Mouse (Mus musculus): ENCODE measurements around the gene Olfr487.
"Not testable (repeated sequence)": the region's sequence is repeated elsewhere in the genome, so short reads cannot be mapped to it uniquely, and the experiment has no call there.

The Olfr487 gene

GRCm38 (mm10) chr7:108214536-108214935, at the start of gene Olfr487:
Olfr487 (minus strand) TSS chr7:108214636.
- DNase-seq (ENCODE audit: low read depth, low spot score): not testable (repeated sequence)

GRCm38 (mm10) chr7:108258247-108258646, 43.8 kb upstream of the Olfr487 start, which contains the start of gene Olfr488:
Olfr488 (minus strand) TSS chr7:108258347.
- no peak for DNase-seq (ENCODE audit: low read depth, low spot score)

GRCm38 (mm10) chr7:108233551-108233950, 19.1 kb upstream of the Olfr487 start:
- DNase-seq (ENCODE audit: low read depth, low spot score): peak; percentile 61

- peak; percentile 90 for DNase-seq (ENCODE audit: low read depth, low spot score)
These were observed 17.5 kb downstream of the Olfr487 start for GRCm38 (mm10) chr7:108196938-108197337.

- peak; percentile 93 for DNase-seq (ENCODE audit: low read depth, low spot score)
These were observed 18.1 kb downstream of the Olfr487 start for GRCm38 (mm10) chr7:108196337-108196736.

- DNase-seq (ENCODE audit: low read depth, low spot score): not testable (repeated sequence)
These were observed 21.7 kb downstream of the Olfr487 start for GRCm38 (mm10) chr7:108192714-108193113.

- DNase-seq (ENCODE audit: low read depth, low spot score): peak; percentile 47
These were observed 23.2 kb downstream of the Olfr487 start for GRCm38 (mm10) chr7:108191196-108191595.

GRCm38 (mm10) chr7:108185237-108185636, 29.2 kb downstream of the Olfr487 start:
- DNase-seq (ENCODE audit: low read depth, low spot score): peak; percentile 80

GRCm38 (mm10) chr7:108184401-108184800, 30.0 kb downstream of the Olfr487 start:
- DNase-seq (ENCODE audit: low read depth, low spot score): peak; percentile 68

- DNase-seq (ENCODE audit: low read depth, low spot score): not testable (repeated sequence)
These were observed 41.8 kb downstream of the Olfr487 start, which contains the start of gene Olfr486 for GRCm38 (mm10) chr7:108172642-108173041. Olfr486 (minus strand) TSS chr7:108172742.

GRCm38 (mm10) chr7:108159771-108160170, 54.7 kb downstream of the Olfr487 start, which contains the start of gene Olfr485:
Olfr485 (minus strand) TSS chr7:108159871.
- no peak for DNase-seq (ENCODE audit: low read depth, low spot score)
